Mouse (Mus musculus) myocyte (in vitro differentiated cells): ENCODE results near the gene Gm49395. TPM values are rescaled to one million over a fixed set of nuclear protein-coding genes. Genes with fewer than 3 reads are reported as not detected.

Experiments
- H3K27me3 ChIP-seq: one replicate; pipeline ENCODE4 v1.6.1; 2011; ENCODE audit not compliant: control insufficient read depth, insufficient read depth, insufficient read length
- H3K36me3 ChIP-seq: one replicate; pipeline ENCODE4 v1.6.1; 2011; ENCODE audit not compliant: control insufficient read depth, insufficient read depth
- H3K4me2 ChIP-seq: one replicate; pipeline ENCODE4 v1.6.1; 2011; ENCODE audit warnings: low read depth, control low read depth
- H3K4me3 ChIP-seq: one replicate; pipeline ENCODE4 v1.5.1; 2011; ENCODE audit warnings: mild to moderate bottlenecking, control low read depth, moderate library complexity
- H3K79me2 ChIP-seq: one replicate; pipeline ENCODE4 v1.6.1; 2011; ENCODE audit not compliant: control insufficient read depth, insufficient read depth
- H3ac ChIP-seq: one replicate; pipeline ENCODE4 v1.6.1; 2011; ENCODE audit not compliant: control insufficient read depth, insufficient read length
- CEBPB ChIP-seq: IDR thresholded peaks from 2 replicates; pipeline ENCODE4 v1.6.1; 2011; ENCODE audit warnings: mild to moderate bottlenecking, moderate library complexity; ENCODE audit not compliant: poor library complexity, insufficient read depth, severe bottlenecking
- E2F4 ChIP-seq: IDR thresholded peaks from one replicate; pipeline ENCODE4 v1.6.1; 2011; ENCODE audit warnings: mild to moderate bottlenecking, control low read depth, moderate library complexity; ENCODE audit not compliant: insufficient read depth
- MAX ChIP-seq: IDR thresholded peaks from one replicate; pipeline ENCODE4 v1.6.1; 2011; ENCODE audit warnings: low read depth, mild to moderate bottlenecking, control low read depth
- MYOD1 ChIP-seq, 3 experiments: IDR thresholded peaks; one replicate each; pipeline ENCODE4 v1.6.1; 2011; ENCODE audit warnings: control low read depth in 2 of 3, low read depth in 2 of 3, mild to moderate bottlenecking in 2 of 3, moderate library complexity in 1 of 3; ENCODE audit not compliant: insufficient read length in 2 of 3, control insufficient read depth in 1 of 3
- MYOG ChIP-seq, 3 experiments: IDR thresholded peaks; one replicate each; pipeline ENCODE4 v1.6.1; 2011; ENCODE audit warnings: control low read depth in 2 of 3, low read depth in 2 of 3, mild to moderate bottlenecking in 2 of 3; ENCODE audit not compliant: insufficient read length in 2 of 3, control insufficient read depth in 1 of 3, insufficient read depth in 1 of 3
- POLR2A ChIP-seq: IDR thresholded peaks from one replicate; pipeline ENCODE4 v1.6.1; 2011; ENCODE audit warnings: low read depth, mild to moderate bottlenecking, control low read depth, moderate library complexity; ENCODE audit not compliant: insufficient read length
- POLR2AphosphoS2 ChIP-seq: IDR thresholded peaks from one replicate; pipeline ENCODE4 v1.6.1; 2011; ENCODE audit warnings: low read depth, control low read depth; ENCODE audit not compliant: insufficient read length
- REST ChIP-seq: IDR thresholded peaks from one replicate; pipeline ENCODE4 v1.6.1; 2011; ENCODE audit warnings: mild to moderate bottlenecking, control low read depth, moderate library complexity; ENCODE audit not compliant: insufficient read depth, insufficient read length
- SRF ChIP-seq: IDR thresholded peaks from one replicate; pipeline ENCODE4 v1.6.1; 2011; ENCODE audit warnings: low read depth; ENCODE audit not compliant: control insufficient read depth, insufficient read length
- TCF12 ChIP-seq: IDR thresholded peaks from one replicate; pipeline ENCODE4 v1.6.1; 2011; ENCODE audit warnings: mild to moderate bottlenecking, control low read depth; ENCODE audit not compliant: poor library complexity, insufficient read depth, severe bottlenecking
- TCF3 ChIP-seq: IDR thresholded peaks from one replicate; pipeline ENCODE4 v1.6.1; 2011; ENCODE audit warnings: low read depth, control low read depth; ENCODE audit not compliant: insufficient read length
- USF1 ChIP-seq: IDR thresholded peaks from one replicate; pipeline ENCODE4 v1.6.1; 2011; ENCODE audit warnings: low read depth, mild to moderate bottlenecking, control low read depth, moderate library complexity
- polyA plus RNA-seq: library from polyadenylated mRNA; unstranded; fragments of >200 nt; fragmentation: generic; extraction: Trizol; gene quantifications from one replicate; pipeline ENCODE4 v1.2.1, GENCODE M21; 2012; ENCODE audit warnings: missing spikeins

Gene Gm49395
- polyA plus RNA-seq, 1 experiment, result 0.23 TPM

GRCm38 (mm10) chr13:115005342-115005741 lies 96.4 kb downstream of the Gm49395 start:
- Histone ChIP-seq H3K4me2 (no peak overlapping the region), H3K79me2 (no peaks in the 10 kb centered on the region), H3ac (no peak overlapping the region), H3K27me3 (no peaks in the 10 kb centered on the region), H3K36me3 (no peaks in the 10 kb centered on the region), H3K4me3 (no peak overlapping the region)
- TF ChIP-seq SRF (no peak), MYOG (IDR thresholded peaks at IDR 0.05; ENCODE audit: control insufficient read depth in 1 of 3, insufficient read depth in 1 of 3, insufficient read length in 2 of 3, low read depth in 2 of 3) (no peak), POLR2AphosphoS2 (no peak)

- Histone ChIP-seq H3K79me2 (no peaks in the 10 kb centered on the region), H3K27me3 (no peaks in the 10 kb centered on the region), H3ac (no peak overlapping the region), H3K4me2 (no peak overlapping the region), H3K36me3 (no peaks in the 10 kb centered on the region), H3K4me3 (no peak overlapping the region)
- TF ChIP-seq USF1 (no peak), REST (no peak), MAX (no peak), MYOD1 (IDR thresholded peaks at IDR 0.05; ENCODE audit: control insufficient read depth in 1 of 3, insufficient read length in 2 of 3, low read depth in 2 of 3) (no peak), POLR2AphosphoS2 (no peak)
Observed at GRCm38 (mm10) chr13:115003444-115004053, 98.2 kb downstream of the Gm49395 start.

GRCm38 (mm10) chr13:115002837-115003236 lies 98.9 kb downstream of the Gm49395 start:
- H3ac ChIP-seq, result no peak overlapping the region
- no peak overlapping the region for H3K4me3 ChIP-seq
- H3K4me2 ChIP-seq, result no peak overlapping the region
- H3K27me3 ChIP-seq, result no peaks in the 10 kb centered on the region
- TF ChIP-seq POLR2AphosphoS2 (no peak), MAX (no peak), REST (no peak), CEBPB (no peak), USF1 (no peak), SRF (no peak), POLR2A (no peak), TCF3 (no peak), MYOG (IDR thresholded peaks at IDR 0.05; ENCODE audit: control insufficient read depth in 1 of 3, insufficient read depth in 1 of 3, insufficient read length in 2 of 3, low read depth in 2 of 3) (no peak), TCF12 (no peak)
- H3K79me2 ChIP-seq, result no peaks in the 10 kb centered on the region
- H3K36me3 ChIP-seq, result no peaks in the 10 kb centered on the region

DNA sequence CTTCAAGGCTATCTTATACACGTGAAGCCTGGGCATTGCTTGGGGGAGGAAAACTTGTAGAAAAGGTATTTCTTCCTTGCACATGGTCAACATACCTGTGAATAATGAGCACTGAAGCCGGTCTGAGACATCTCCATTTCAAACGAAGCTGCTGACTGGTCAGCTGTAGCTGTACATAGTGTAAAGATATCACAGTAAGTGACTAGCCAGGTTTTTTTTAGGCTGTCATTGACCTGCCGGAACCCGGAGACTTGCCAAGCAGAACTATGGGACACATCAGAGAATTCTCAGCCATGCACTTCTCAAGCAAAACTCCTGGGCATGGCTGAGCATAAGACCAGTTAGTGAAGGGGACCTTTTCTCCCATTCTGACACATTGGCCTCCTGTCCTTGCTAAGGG lies 99.6 kb downstream of the Gm49395 start:
- TF ChIP-seq CEBPB (no peak), E2F4 (no peak), TCF3 (no peak), MYOD1 (IDR thresholded peaks at IDR 0.05; ENCODE audit: control insufficient read depth in 1 of 3, insufficient read length in 2 of 3, low read depth in 2 of 3) (no peak), SRF (no peak), MAX (no peak), MYOG (IDR thresholded peaks at IDR 0.05; ENCODE audit: control insufficient read depth in 1 of 3, insufficient read depth in 1 of 3, insufficient read length in 2 of 3, low read depth in 2 of 3) (no peak), USF1 (no peak), TCF12 (no peak), REST (no peak), POLR2AphosphoS2 (no peak), POLR2A (no peak)
- Histone ChIP-seq H3K79me2 (no peaks in the 10 kb centered on the region), H3ac (no peak overlapping the region), H3K4me3 (no peak overlapping the region), H3K4me2 (no peak overlapping the region), H3K27me3 (no peaks in the 10 kb centered on the region), H3K36me3 (no peaks in the 10 kb centered on the region)

- Histone ChIP-seq H3K36me3 (no peaks in the 10 kb centered on the region), H3ac (no peak overlapping the region), H3K27me3 (no peaks in the 10 kb centered on the region), H3K79me2 (no peaks in the 10 kb centered on the region), H3K4me3 (no peak overlapping the region), H3K4me2 (no peak overlapping the region)
- no peak for TF ChIP-seq MYOG (IDR thresholded peaks at IDR 0.05; ENCODE audit: control insufficient read depth in 1 of 3, insufficient read depth in 1 of 3, insufficient read length in 2 of 3, low read depth in 2 of 3)
Observed at GRCm38 (mm10) chr13:114999582-114999981, 102.1 kb downstream of the Gm49395 start.

DNA sequence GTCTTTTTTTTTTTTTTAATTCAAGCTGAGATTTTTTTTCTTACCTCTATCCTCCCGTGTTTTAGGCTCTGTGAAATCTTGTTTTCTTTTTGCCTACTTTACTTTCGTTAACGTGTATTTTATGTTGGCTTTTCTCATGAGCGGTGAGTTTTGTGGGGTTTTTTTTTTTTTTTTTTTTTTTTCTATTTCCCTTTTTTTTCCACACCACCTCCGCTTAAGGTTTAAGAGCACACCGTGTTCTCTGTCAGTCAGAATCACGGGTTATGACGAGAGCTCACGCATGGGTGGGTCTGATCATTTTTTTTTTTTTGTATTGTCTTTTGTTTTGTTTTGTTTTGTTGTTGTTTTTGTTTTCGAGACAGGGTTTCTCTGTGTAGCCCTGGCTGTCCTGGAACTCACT lies 103.6 kb downstream of the Gm49395 start:
- Histone ChIP-seq H3K36me3 (no peaks in the 10 kb centered on the region), H3K4me3 (no peak overlapping the region), H3K79me2 (no peaks in the 10 kb centered on the region), H3ac (no peak overlapping the region), H3K27me3 (no peaks in the 10 kb centered on the region), H3K4me2 (no peak overlapping the region)
- TF ChIP-seq TCF3 (no peak), SRF (no peak), POLR2AphosphoS2 (no peak), MYOG (IDR thresholded peaks at IDR 0.05; ENCODE audit: control insufficient read depth in 1 of 3, insufficient read depth in 1 of 3, insufficient read length in 2 of 3, low read depth in 2 of 3) (no peak)
